Mouse (Mus musculus) neural tube, embryonic 14.5 days (tissue): ENCODE measurements at regions not wholly inside any gene's neighbourhood (a gene's known extent, or its start where the extent isn't known, plus 50 kb on each side); places are given as distances from the start of the nearest gene placed in this dataset.
A peak's percentile ranks its signal among the peaks of the same experiment; 100 is the strongest.

Experiments
- ATAC-seq: fragments of 200-750 bp; cut with Nextera tagmentation; 2 replicates; pipeline ENCODE4 v1.8.0; 2017; ENCODE audit warnings: low read depth, mild to moderate bottlenecking, moderate TSS enrichment, moderate library complexity
- H3K27ac ChIP-seq: fragments of 300-500 bp; sonication (generic); 2 replicates; pipeline ENCODE4 v1.5.1; 2014; ENCODE audit warnings: low read depth, mild to moderate bottlenecking, control low read depth, low read length, moderate library complexity, mixed read lengths
- H3K27me3 ChIP-seq: fragments of 300-500 bp; sonication (generic); 2 replicates; pipeline ENCODE4 v1.6.1; 2014; ENCODE audit warnings: low read length; ENCODE audit not compliant: control insufficient read depth, insufficient read depth
- H3K36me3 ChIP-seq: fragments of 300-500 bp; sonication (generic); 2 replicates; pipeline ENCODE4 v1.6.1; 2014; ENCODE audit warnings: low read length, mixed read lengths; ENCODE audit not compliant: control insufficient read depth, insufficient read depth
- H3K4me1 ChIP-seq: fragments of 300-500 bp; sonication (generic); 2 replicates; pipeline ENCODE4 v1.6.1; 2014; ENCODE audit warnings: low read length; ENCODE audit not compliant: control insufficient read depth, insufficient read depth
- H3K4me2 ChIP-seq: fragments of 300-500 bp; sonication (generic); 2 replicates; pipeline ENCODE4 v1.6.1; 2014; ENCODE audit warnings: mild to moderate bottlenecking, low read depth, low read length, control low read depth
- H3K4me3 ChIP-seq: fragments of 300-500 bp; sonication (generic); 2 replicates; pipeline ENCODE4 v1.5.1; 2014; ENCODE audit warnings: low read depth, low read length, control low read depth, mixed read lengths
- H3K9ac ChIP-seq: fragments of 300-500 bp; sonication (generic); replicated peaks from 2 replicates; pipeline ENCODE4 v1.6.1; 2014; ENCODE audit warnings: low read depth, mild to moderate bottlenecking, control low read depth, low read length, mixed read lengths
- H3K9me3 ChIP-seq: fragments of 300-500 bp; sonication (generic); 2 replicates; pipeline ENCODE4 v1.6.1; 2016; ENCODE audit warnings: low read length; ENCODE audit not compliant: control insufficient read depth
- WGBS: fragments of 180-500 bp; shearing (Covaris S2); extraction: QIAGEN DNeasy Blood & Tissue Kit; methylation state at CpG from one replicate; pipeline ENCODE4 v1.1.7; 2014; 5-methylcytosine and 5-hydroxymethylcytosine counted together

- no peak for ATAC-seq
- WGBS = 84% methylated on average over 4 of the region's 4 CpGs
- Histone ChIP-seq H3K9ac (no peak overlapping the region), H3K4me2 (no peak overlapping the region), H3K9me3 (no peaks in the 10 kb centered on the region), H3K36me3 (no peaks in the 10 kb centered on the region), H3K27ac (no peak overlapping the region), H3K27me3 (no peaks in the 10 kb centered on the region), H3K4me1 (no peaks in the 10 kb centered on the region), H3K4me3 (no peak overlapping the region)
Measured at GRCm38 (mm10) chr5:4697346-4698095, 60.3 kb downstream of the Fzd1 start.

GRCm38 (mm10) chr5:4696701-4697100 lies 61.1 kb downstream of the Fzd1 start:
- no peak for ATAC-seq
- Histone ChIP-seq H3K4me3 (no peak overlapping the region), H3K4me2 (no peak overlapping the region), H3K36me3 (no peaks in the 10 kb centered on the region), H3K27ac (no peak overlapping the region), H3K27me3 (no peaks in the 10 kb centered on the region), H3K9ac (no peak overlapping the region), H3K9me3 (no peaks in the 10 kb centered on the region), H3K4me1 (no peaks in the 10 kb centered on the region)

GRCm38 (mm10) chr5:4689130-4689529 lies 68.7 kb downstream of the Fzd1 start:
- WGBS = 85% methylated on average over 2 of the region's 2 CpGs
- Histone ChIP-seq H3K27me3 (no peaks in the 10 kb centered on the region), H3K36me3 (no peaks in the 10 kb centered on the region), H3K27ac (no peak overlapping the region), H3K4me1 (no peaks in the 10 kb centered on the region), H3K9ac (no peak overlapping the region), H3K4me2 (no peak overlapping the region), H3K4me3 (no peak overlapping the region), H3K9me3 (no peaks in the 10 kb centered on the region)
- ATAC-seq = no peak

GRCm38 (mm10) chr5:4675316-4675715 lies 82.5 kb downstream of the Fzd1 start:
- no peaks in the 10 kb centered on the region for H3K36me3 ChIP-seq
- no peaks in the 10 kb centered on the region for H3K27me3 ChIP-seq
- no peak overlapping the region for H3K27ac ChIP-seq
- H3K4me3 ChIP-seq = no peak overlapping the region
- H3K4me2 ChIP-seq = no peak overlapping the region
- 97% methylated on average over 2 of the region's 2 CpGs for WGBS
- H3K4me1 ChIP-seq = no peaks in the 10 kb centered on the region
- H3K9ac ChIP-seq = no peak overlapping the region
- no peaks in the 10 kb centered on the region for H3K9me3 ChIP-seq
- ATAC-seq = no peak

GRCm38 (mm10) chr5:4666381-4666780 lies 91.5 kb downstream of the Fzd1 start:
- WGBS = 56% methylated on average over 12 of the region's 12 CpGs
- Histone ChIP-seq H3K4me3 (no peak overlapping the region), H3K9me3 (no peaks in the 10 kb centered on the region), H3K4me2 (no peak overlapping the region), H3K36me3 (no peaks in the 10 kb centered on the region), H3K4me1 (0 out of 2 replicates have a peak, but pooled peaks cover 3% of the 10 kb centered on the region), H3K9ac (no peak overlapping the region), H3K27me3 (no peaks in the 10 kb centered on the region), H3K27ac (no peak overlapping the region)
- peak; percentile 68 for ATAC-seq

GRCm38 (mm10) chr5:4665978-4666377 lies 91.9 kb downstream of the Fzd1 start:
- Histone ChIP-seq H3K4me3 (no peak overlapping the region), H3K27ac (no peak overlapping the region), H3K4me1 (0 out of 2 replicates have a peak, but pooled peaks cover 3% of the 10 kb centered on the region), H3K36me3 (no peaks in the 10 kb centered on the region), H3K27me3 (no peaks in the 10 kb centered on the region), H3K4me2 (no peak overlapping the region), H3K9ac (no peak overlapping the region), H3K9me3 (no peaks in the 10 kb centered on the region)
- 68% methylated on average over 9 of the region's 9 CpGs for WGBS
- ATAC-seq = no peak

- Histone ChIP-seq H3K36me3 (no peaks in the 10 kb centered on the region), H3K9ac (no peak overlapping the region), H3K4me1 (0 out of 2 replicates have a peak, but pooled peaks cover 3% of the 10 kb centered on the region), H3K27ac (no peak overlapping the region), H3K9me3 (no peaks in the 10 kb centered on the region), H3K27me3 (no peaks in the 10 kb centered on the region), H3K4me2 (no peak overlapping the region), H3K4me3 (no peak overlapping the region)
- no peak for ATAC-seq
- 74% methylated on average over 4 of the region's 4 CpGs for WGBS
Measured at GRCm38 (mm10) chr5:4664918-4665317, 92.9 kb downstream of the Fzd1 start.

- WGBS = 60% methylated on average over 10 of the region's 10 CpGs
- Histone ChIP-seq H3K9ac (no peak overlapping the region), H3K4me1 (0 out of 2 replicates have a peak, but pooled peaks cover 3% of the 10 kb centered on the region), H3K27me3 (no peaks in the 10 kb centered on the region), H3K27ac (no peak overlapping the region), H3K9me3 (no peaks in the 10 kb centered on the region), H3K4me2 (no peak overlapping the region), H3K36me3 (no peaks in the 10 kb centered on the region), H3K4me3 (no peak overlapping the region)
- no peak for ATAC-seq
Measured at GRCm38 (mm10) chr5:4664488-4664887, 93.3 kb downstream of the Fzd1 start.

- no peak for ATAC-seq
- 39% methylated on average over 6 of the region's 6 CpGs for WGBS
- H3K4me2 ChIP-seq = peak overlapping the region; percentile 26; the same call in 1 of the 2 replicates
Measured at GRCm38 (mm10) chr5:4662198-4662585, 95.6 kb downstream of the Fzd1 start.

More at GRCm38 (mm10) chr5:4662198-4662585, 95.6 kb downstream of the Fzd1 start:
- H3K27me3 ChIP-seq = no peaks in the 10 kb centered on the region
- H3K9me3 ChIP-seq = no peaks in the 10 kb centered on the region
- H3K9ac ChIP-seq = no peak overlapping the region
- no peak overlapping the region for H3K27ac ChIP-seq
- no peaks in the 10 kb centered on the region for H3K36me3 ChIP-seq
- no peak overlapping the region for H3K4me3 ChIP-seq
- H3K4me1 ChIP-seq = 0 out of 2 replicates have a peak, but pooled peaks cover 3% of the 10 kb centered on the region
